Comparison of ENCODE assay signal across 27 mouse cellular contexts in the genomic region with DNA sequence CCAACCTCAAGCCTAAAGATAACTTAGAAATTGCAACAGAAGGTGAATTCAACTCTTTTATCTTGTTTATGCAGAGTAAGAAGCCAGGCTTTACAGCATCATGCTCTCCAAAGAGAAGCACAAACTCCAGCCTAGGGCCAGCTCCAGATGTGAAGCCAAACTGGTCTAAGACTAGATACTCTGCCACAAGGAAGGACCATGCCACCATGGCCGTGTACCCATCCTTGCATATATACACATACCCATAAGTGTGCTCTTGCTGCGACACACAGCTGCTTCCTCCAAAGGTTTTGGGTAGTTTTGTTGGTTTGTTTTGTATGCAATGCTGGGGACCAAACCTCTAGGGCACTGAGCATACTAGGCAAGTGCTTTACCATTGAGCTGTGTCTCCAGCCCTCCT. TPM values are rescaled to one million over a fixed set of nuclear protein-coding genes. Genes with fewer than 3 reads are reported as not detected.
"Had no signal": no experiment of that assay in that cellular context is flagged by ENCODE, and none has a peak within 500 bp of the region (broad histone marks: within the 10 kb centered on the region; RNA-seq: fewer than 3 reads in every experiment).

No protein-coding gene starts in this region.

- DNase-seq: cerebellum, adult 2 months; cerebellum, adult 8-10 months; cerebellum, adult 9-10 months; cerebellum, adult 9-11 months; cerebellum, postnatal 10 days; cerebellum, postnatal 14 days; cerebellum, postnatal 25 days; cerebellum, postnatal 36 days; embryo, embryonic 11 days; forebrain, postnatal 0 days; gastrocnemius, adult 2 months; gastrocnemius, postnatal 10 days; gastrocnemius, postnatal 14 days; gastrocnemius, postnatal 25 days; gastrocnemius, postnatal 36 days; heart, adult 18-20 months had no signal

- H3K27ac ChIP-seq: embryonic facial prominence, embryonic 10.5 days; embryonic facial prominence, embryonic 12.5 days; embryonic facial prominence, embryonic 13.5 days; embryonic facial prominence, embryonic 15.5 days; forebrain, embryonic 10.5 days; forebrain, embryonic 12.5 days; forebrain, embryonic 13.5 days; forebrain, embryonic 15.5 days; gastrocnemius, adult 2 months had no signal

- H3K4me3 ChIP-seq: embryonic facial prominence, embryonic 10.5 days; embryonic facial prominence, embryonic 12.5 days; embryonic facial prominence, embryonic 13.5 days; embryonic facial prominence, embryonic 15.5 days; erythroblast, embryonic 14.5 days; forebrain, embryonic 10.5 days; forebrain, embryonic 12.5 days; forebrain, embryonic 13.5 days; forebrain, embryonic 15.5 days; gastrocnemius, adult 2 months had no signal

- H3K9me3 ChIP-seq: embryonic facial prominence, embryonic 10.5 days; embryonic facial prominence, embryonic 12.5 days; embryonic facial prominence, embryonic 13.5 days; embryonic facial prominence, embryonic 15.5 days; forebrain, embryonic 10.5 days; forebrain, embryonic 12.5 days; forebrain, embryonic 13.5 days; forebrain, embryonic 15.5 days had no signal

- H3K9ac ChIP-seq: embryonic facial prominence, embryonic 12.5 days; embryonic facial prominence, embryonic 13.5 days; embryonic facial prominence, embryonic 15.5 days; forebrain, embryonic 12.5 days; forebrain, embryonic 13.5 days; forebrain, embryonic 15.5 days; forebrain, postnatal 0 days had no signal

- H3K36me3 ChIP-seq: embryonic facial prominence, embryonic 10.5 days; embryonic facial prominence, embryonic 12.5 days; embryonic facial prominence, embryonic 13.5 days; embryonic facial prominence, embryonic 15.5 days; forebrain, embryonic 10.5 days; forebrain, embryonic 12.5 days; forebrain, embryonic 15.5 days had no signal

- H3K27me3 ChIP-seq: embryonic facial prominence, embryonic 12.5 days; embryonic facial prominence, embryonic 13.5 days; embryonic facial prominence, embryonic 15.5 days; forebrain, embryonic 12.5 days; forebrain, embryonic 13.5 days; forebrain, embryonic 15.5 days had no signal

- H3K4me1 ChIP-seq: embryonic facial prominence, embryonic 10.5 days; embryonic facial prominence, embryonic 12.5 days; embryonic facial prominence, embryonic 13.5 days; embryonic facial prominence, embryonic 15.5 days; forebrain, embryonic 10.5 days; forebrain, embryonic 12.5 days; forebrain, embryonic 13.5 days; forebrain, embryonic 15.5 days had no signal

RNA-seq across cellular contexts. Expression of a gene that starts 32.7 kb away (rescaled TPM):
- total RNA-seq: common myeloid progenitor, adult 5-6 weeks; granulocyte monocyte progenitor cell, adult 5-6 weeks had no signal
- polyA plus RNA-seq: erythroblast, embryonic 14.5 days had no signal
